Mouse (Mus musculus) liver, embryonic 14.5 days (tissue): Measurements from ENCODE around the gene Epp13.

Experiments
- CTCF ChIP-seq: IDR thresholded peaks from 2 replicates; pipeline ENCODE4 v1.5.1; 2016; ENCODE audit warnings: antibody characterized with exemption, low read depth, control low read depth
- EP300 ChIP-seq: IDR thresholded peaks from 2 replicates; pipeline ENCODE4 v1.6.1; 2016; ENCODE audit warnings: antibody characterized with exemption, low read depth

DNA sequence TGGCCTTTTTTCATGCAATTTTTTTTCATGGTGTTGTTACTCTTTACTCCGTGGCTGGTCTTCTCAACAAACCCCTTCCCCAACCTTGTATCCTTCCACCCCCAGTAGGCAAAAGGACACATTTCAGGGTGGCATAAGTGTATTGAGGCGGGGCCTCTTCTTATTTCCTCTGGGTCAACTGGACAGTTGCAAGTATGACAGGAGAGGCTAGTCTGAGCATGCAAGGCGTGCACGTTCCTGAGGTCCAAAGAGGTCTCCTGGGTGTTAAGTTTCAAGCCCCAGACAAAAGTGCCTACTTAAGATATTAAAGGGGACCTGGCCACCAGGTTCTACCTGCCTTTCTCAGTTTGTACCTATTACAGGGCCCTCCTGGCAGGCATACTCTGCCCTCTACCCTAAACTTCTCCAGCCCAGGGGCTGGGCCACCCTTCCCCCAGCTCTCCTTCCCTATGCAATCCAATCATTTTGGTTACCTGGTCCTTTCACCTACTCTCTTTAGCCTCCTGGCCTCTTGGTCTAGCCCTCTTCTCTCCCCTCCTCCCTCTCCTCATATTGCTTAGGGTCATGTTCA lies 32.0 kb downstream of the Epp13 start:
- TF ChIP-seq CTCF: no peak
- no peak for TF ChIP-seq EP300
